Mouse (Mus musculus) C2C12 (cell line): ENCODE measurements around the gene Hsph1. TPM values are rescaled to one million over a fixed set of nuclear protein-coding genes. Genes with fewer than 3 reads are reported as not detected.
A peak's percentile ranks its signal among the peaks of the same experiment; 100 is the strongest.

Experiments
- H3K27me3 ChIP-seq: one replicate; pipeline ENCODE4 v1.6.1; 2011; ENCODE audit not compliant: control insufficient read depth, insufficient read depth, insufficient read length
- H3K36me3 ChIP-seq: one replicate; pipeline ENCODE4 v1.6.1; 2011; ENCODE audit not compliant: control insufficient read depth, insufficient read depth
- H3K4me3 ChIP-seq: one replicate; pipeline ENCODE4 v1.5.1; 2011; ENCODE audit warnings: mild to moderate bottlenecking, control low read depth; ENCODE audit not compliant: poor library complexity, insufficient read depth, severe bottlenecking
- H3K79me2 ChIP-seq: one replicate; pipeline ENCODE4 v1.6.1; 2011; ENCODE audit not compliant: control insufficient read depth, insufficient read depth
- H3K79me3 ChIP-seq: one replicate; pipeline ENCODE4 v1.6.1; 2011; ENCODE audit warnings: low read depth, control low read depth
- H3ac ChIP-seq: one replicate; pipeline ENCODE3; 2011; ENCODE audit warnings: low read depth; ENCODE audit not compliant: control insufficient read depth, insufficient read length
- CEBPB ChIP-seq: IDR thresholded peaks from one replicate; pipeline ENCODE4 v1.6.1; 2011; ENCODE audit warnings: low read depth, mild to moderate bottlenecking, control low read depth, moderate library complexity
- CTCF ChIP-seq: IDR thresholded peaks from one replicate; pipeline ENCODE4 v1.5.1; 2011; ENCODE audit not compliant: control insufficient read depth, insufficient read depth, insufficient read length
- FOSL1 ChIP-seq: IDR thresholded peaks from one replicate; pipeline ENCODE4 v1.8.0; 2011; ENCODE audit warnings: mild to moderate bottlenecking, low read length; ENCODE audit not compliant: poor library complexity, insufficient read depth, severe bottlenecking
- MAX ChIP-seq: IDR thresholded peaks from one replicate; pipeline ENCODE4 v1.6.1; 2011; ENCODE audit warnings: mild to moderate bottlenecking, control low read depth
- MYOD1 ChIP-seq: IDR thresholded peaks from one replicate; pipeline ENCODE4 v1.6.1; 2011; ENCODE audit warnings: low read depth; ENCODE audit not compliant: control insufficient read depth, insufficient read length
- MYOG ChIP-seq: IDR thresholded peaks from one replicate; pipeline ENCODE4 v1.6.1; 2011; ENCODE audit not compliant: control insufficient read depth, insufficient read length; ENCODE audit errors: extremely low read depth
- USF1 ChIP-seq: IDR thresholded peaks from one replicate; pipeline ENCODE4 v1.6.1; 2011; ENCODE audit warnings: low read depth, mild to moderate bottlenecking, control low read depth, moderate library complexity
- long read RNA-seq, 2 experiments: library from polyadenylated mRNA; unstranded; transcript quantifications; one replicate each; pipeline ENCODE4 v2.0.0; 2019 to 2020
- polyA plus RNA-seq: library from polyadenylated mRNA; unstranded; fragments of >200 nt; fragmentation: generic; extraction: Trizol; gene quantifications from one replicate; pipeline ENCODE4 v1.2.1, GENCODE M21; 2012; ENCODE audit warnings: missing spikeins

The Hsph1 gene
- polyA plus RNA-seq: 74.1 TPM
- long read RNA-seq, experiment 1, transcript Hsph1-211 (18 exons, 3,802 nt): major isoform, 16 of 24 reads
- long read RNA-seq, experiment 1, partial matches to known transcripts: 6 of 24 reads
- long read RNA-seq, experiment 1, other reads (novel, unspliced or antisense): 2 of 24 reads
- long read RNA-seq, experiment 2, full-length matches to known transcripts: 812 of 895 reads
- long read RNA-seq, experiment 2, partial matches to known transcripts: 23 of 895 reads
- long read RNA-seq, experiment 2, other reads (novel, unspliced or antisense): 60 of 895 reads

- H3K4me3 ChIP-seq: peak within 1 kb of the TSS; percentile 93
- H3K79me2 ChIP-seq: peaks cover 48% of the 10 kb centered on the region
- H3K79me3 ChIP-seq: peaks cover 39% of the 10 kb centered on the region
- H3ac ChIP-seq: peak within 1 kb of the TSS; percentile 94
- peaks cover 38% of the 10 kb centered on the region for H3K36me3 ChIP-seq
- no peaks in the 10 kb centered on the region for H3K27me3 ChIP-seq
- TF ChIP-seq FOSL1: no peak
- TF ChIP-seq MYOD1: no peak
- TF ChIP-seq CTCF: no peak
- TF ChIP-seq USF1: peak; percentile 76
- TF ChIP-seq MAX: peak; percentile 89
Measured at GRCm38 (mm10) chr5:149636075-149636920, at the start of gene Hsph1. Gene Hsph1 (minus strand): TSS chr5:149636376.

- Histone ChIP-seq H3ac (no peak overlapping the region), H3K79me2 (no peaks in the 10 kb centered on the region), H3K79me3 (no peaks in the 10 kb centered on the region), H3K36me3 (no peaks in the 10 kb centered on the region), H3K27me3 (no peaks in the 10 kb centered on the region), H3K4me3 (no peak overlapping the region)
- TF ChIP-seq MYOD1 (no peak), FOSL1 (no peak), CTCF (no peak), MYOG (no peak), USF1 (no peak), CEBPB (no peak), MAX (no peak)
Measured at GRCm38 (mm10) chr5:149680946-149681345, 44.8 kb upstream of the Hsph1 start.

GRCm38 (mm10) chr5:149679886-149680285 lies 43.7 kb upstream of the Hsph1 start:
- no peaks in the 10 kb centered on the region for H3K27me3 ChIP-seq
- H3K79me3 ChIP-seq: no peaks in the 10 kb centered on the region
- TF ChIP-seq MYOG: no peak
- no peak for TF ChIP-seq FOSL1
- no peak for TF ChIP-seq CTCF
- TF ChIP-seq MYOD1: no peak
- TF ChIP-seq MAX: no peak
- no peak for TF ChIP-seq USF1
- TF ChIP-seq CEBPB: no peak
- no peaks in the 10 kb centered on the region for H3K36me3 ChIP-seq
- H3K4me3 ChIP-seq: no peak overlapping the region
- no peak overlapping the region for H3ac ChIP-seq
- no peaks in the 10 kb centered on the region for H3K79me2 ChIP-seq

GRCm38 (mm10) chr5:149679362-149679761 lies 43.2 kb upstream of the Hsph1 start:
- no peak for TF ChIP-seq MAX
- no peak for TF ChIP-seq USF1
- TF ChIP-seq MYOG: no peak
- TF ChIP-seq MYOD1: no peak
- TF ChIP-seq FOSL1: no peak
- TF ChIP-seq CEBPB: no peak
- no peak for TF ChIP-seq CTCF
- H3K36me3 ChIP-seq: no peaks in the 10 kb centered on the region
- H3K79me3 ChIP-seq: no peaks in the 10 kb centered on the region
- H3K79me2 ChIP-seq: no peaks in the 10 kb centered on the region
- H3ac ChIP-seq: no peak overlapping the region
- peak overlapping the region; percentile 41 for H3K4me3 ChIP-seq
- no peaks in the 10 kb centered on the region for H3K27me3 ChIP-seq

GRCm38 (mm10) chr5:149678990-149679348 lies 42.8 kb upstream of the Hsph1 start:
- no peaks in the 10 kb centered on the region for H3K36me3 ChIP-seq
- H3ac ChIP-seq: peak overlapping the region; percentile 81
- H3K79me2 ChIP-seq: no peaks in the 10 kb centered on the region
- H3K4me3 ChIP-seq: peak overlapping the region; percentile 41
- no peaks in the 10 kb centered on the region for H3K79me3 ChIP-seq
- no peaks in the 10 kb centered on the region for H3K27me3 ChIP-seq
- no peak for TF ChIP-seq MYOG
